Mouse (Mus musculus) erythroblast, adult 5-6 weeks (primary cell): Measurements from ENCODE around the gene Olfr846. TPM values are rescaled to one million over a fixed set of nuclear protein-coding genes. Genes with fewer than 3 reads are reported as not detected.

Source experiments
- ATAC-seq: replicated peaks from 2 replicates; pipeline ENCODE4 v1.8.0; 2016; ENCODE audit warnings: moderate number of reproducible peaks, mild to moderate bottlenecking, moderate TSS enrichment, inconsistent platforms; ENCODE audit not compliant: poor library complexity, low FRiP score, severe bottlenecking
- total RNA-seq, 2 experiments: library from RNA; stranded (forward) in 1 of 2; stranded (reverse) in 1 of 2; fragments of 150-400 nt in 1 of 2; fragments of 200-764, 138-1000 nt in 1 of 2; gene quantifications; 2 replicates each; pipeline versions ENCODE4 v1.2.3 to v1.2.4; 2015 to 2017; ENCODE audit warnings: low replicate concordance in 2 of 2

Olfr846 gene
- total RNA-seq (2015; ENCODE audit: low replicate concordance) (not detected in 2 replicates), total RNA-seq (2017; ENCODE audit: low replicate concordance) (0.84 TPM in 1 of 2 replicates, not detected in the other)

DNA sequence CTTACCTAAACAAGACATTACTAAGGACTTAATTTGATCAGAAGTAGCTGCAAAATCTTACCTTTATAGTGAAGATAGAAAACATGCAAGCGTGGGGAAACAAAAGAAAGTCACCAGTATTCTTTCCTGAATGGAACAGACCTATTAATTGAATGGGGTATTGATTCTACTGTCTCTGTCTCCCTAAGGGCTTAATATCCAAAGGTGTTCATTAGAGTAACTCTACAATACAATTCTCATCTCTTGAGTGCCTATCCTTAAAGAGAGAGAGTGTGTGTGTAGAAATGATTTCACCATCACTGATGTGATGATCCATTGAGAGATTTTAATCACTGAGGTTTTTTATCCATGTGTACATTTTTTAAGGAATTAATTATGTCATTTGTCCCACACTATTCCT is at the start of gene Olfr846:
Gene Olfr846, minus strand, starts transcription at position 101 of the 400 bp plus-strand sequence.
- ATAC-seq, result no peak

DNA sequence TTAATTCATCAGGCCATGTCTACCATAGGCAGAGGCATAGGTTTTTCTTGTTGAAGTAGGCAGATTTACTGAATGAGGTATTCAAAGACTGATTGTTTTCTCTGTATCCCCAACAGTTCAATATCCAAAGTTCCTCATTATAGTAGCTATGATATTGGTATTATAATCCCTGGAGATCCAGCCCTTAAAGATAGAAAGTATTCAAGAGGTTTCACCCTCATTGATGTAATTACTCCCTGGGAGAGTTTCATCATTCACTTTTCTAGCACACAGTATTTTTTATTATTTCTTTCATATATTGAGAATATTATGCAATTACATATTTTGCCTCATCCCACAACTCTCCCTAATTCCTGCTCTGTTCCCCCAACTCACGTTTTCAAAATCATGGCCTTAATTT is 14.8 kb upstream of the Olfr846 start, which contains the start of gene Olfr847:
Gene Olfr847, minus strand, starts transcription at position 101 of the 400 bp plus-strand sequence.
- ATAC-seq, result no peak

DNA sequence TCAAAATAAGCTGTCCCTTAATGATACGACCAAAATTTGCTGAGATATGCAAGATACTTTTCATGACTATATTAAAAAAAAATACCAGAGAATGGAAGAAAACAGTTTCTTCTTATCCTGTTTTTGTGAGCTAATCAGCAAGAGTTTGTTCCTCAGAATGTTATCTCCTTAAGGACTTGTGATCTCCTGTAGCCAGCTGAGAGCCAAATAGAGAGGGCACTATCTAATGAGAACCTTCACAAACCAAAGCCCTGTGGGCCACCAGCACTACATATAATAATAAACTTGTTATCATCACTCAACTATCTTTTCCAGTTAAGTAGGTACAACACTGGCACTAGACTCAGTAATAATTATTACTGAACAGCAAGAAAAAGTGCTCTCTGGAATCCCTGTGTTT is 27.6 kb downstream of the Olfr846 start, which contains the start of gene Olfr845:
Gene Olfr845, plus strand, starts transcription at position 301 of the 400 bp plus-strand sequence.
- no peak for ATAC-seq

DNA sequence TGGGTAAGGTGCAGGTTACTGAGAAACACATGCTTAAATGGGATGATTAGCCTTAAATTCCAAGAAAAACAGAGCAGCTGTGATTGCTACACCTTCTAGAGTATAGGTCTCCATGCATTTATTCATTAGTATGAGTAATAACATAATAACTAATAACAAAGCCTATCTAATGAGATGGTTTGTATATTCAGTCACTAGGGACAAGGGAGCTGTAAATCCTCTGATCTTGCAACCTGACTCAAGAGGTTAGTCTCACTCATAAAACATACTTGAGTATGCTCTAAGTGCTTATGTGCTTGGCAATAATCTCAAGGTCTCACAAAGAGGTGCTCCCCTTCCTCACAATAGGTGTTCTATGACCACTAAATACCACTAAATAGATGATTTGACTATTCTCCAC is 47.8 kb downstream of the Olfr846 start, which contains the start of gene Olfr844:
Gene Olfr844, plus strand, starts transcription at position 301 of the 400 bp plus-strand sequence.
- ATAC-seq, result no peak

Other genes with a start within 250 kb of the Olfr846 start
- gene Olfr836, start 243.6 kb downstream of the Olfr846 start, total RNA-seq (2015; ENCODE audit: low replicate concordance), result not detected in 2 replicates
- gene Olfr836, start 243.6 kb downstream of the Olfr846 start, total RNA-seq (2017; ENCODE audit: low replicate concordance), result not detected in 2 replicates
- not detected in 2 replicates for gene Olfr837, start 227.7 kb downstream of the Olfr846 start, total RNA-seq (2015; ENCODE audit: low replicate concordance)
- not detected in 2 replicates for gene Olfr837, start 227.7 kb downstream of the Olfr846 start, total RNA-seq (2017; ENCODE audit: low replicate concordance)
- 0.19 TPM in 1 of 2 replicates, not detected in the other for gene Olfr839-ps1, start 186.7 kb downstream of the Olfr846 start, total RNA-seq (2015; ENCODE audit: low replicate concordance)
- gene Olfr839-ps1, start 186.7 kb downstream of the Olfr846 start, total RNA-seq (2017; ENCODE audit: low replicate concordance), result not detected in 2 replicates
- not detected in 2 replicates for gene Olfr843, start 112.0 kb downstream of the Olfr846 start, total RNA-seq (2015; ENCODE audit: low replicate concordance)
- not detected in 2 replicates for gene Olfr843, start 112.0 kb downstream of the Olfr846 start, total RNA-seq (2017; ENCODE audit: low replicate concordance)
- gene Olfr844, start 47.7 kb downstream of the Olfr846 start, total RNA-seq (2015; ENCODE audit: low replicate concordance), result not detected in 2 replicates
- not detected in 2 replicates for gene Olfr844, start 47.7 kb downstream of the Olfr846 start, total RNA-seq (2017; ENCODE audit: low replicate concordance)
- gene Olfr845, start 27.5 kb downstream of the Olfr846 start, total RNA-seq (2015; ENCODE audit: low replicate concordance), result 0.21 TPM in 1 of 2 replicates, not detected in the other
- gene Olfr845, start 27.5 kb downstream of the Olfr846 start, total RNA-seq (2017; ENCODE audit: low replicate concordance), result not detected in 2 replicates
- not detected in 2 replicates for gene Olfr847, start 14.7 kb upstream of the Olfr846 start, total RNA-seq (2015; ENCODE audit: low replicate concordance)
- not detected in 2 replicates for gene Olfr847, start 14.7 kb upstream of the Olfr846 start, total RNA-seq (2017; ENCODE audit: low replicate concordance)
- gene Olfr849, start 76.3 kb upstream of the Olfr846 start, total RNA-seq (2015; ENCODE audit: low replicate concordance), result not detected in 2 replicates
- not detected in 2 replicates for gene Olfr849, start 76.3 kb upstream of the Olfr846 start, total RNA-seq (2017; ENCODE audit: low replicate concordance)
- not detected in 2 replicates for gene Olfr850, start 114.2 kb upstream of the Olfr846 start, total RNA-seq (2015; ENCODE audit: low replicate concordance)
- gene Olfr850, start 114.2 kb upstream of the Olfr846 start, total RNA-seq (2017; ENCODE audit: low replicate concordance), result not detected in 2 replicates
- not detected in 2 replicates for gene Olfr851, start 129.3 kb upstream of the Olfr846 start, total RNA-seq (2015; ENCODE audit: low replicate concordance)
- not detected in 2 replicates for gene Olfr851, start 129.3 kb upstream of the Olfr846 start, total RNA-seq (2017; ENCODE audit: low replicate concordance)
- gene Olfr853, start 177.1 kb upstream of the Olfr846 start, total RNA-seq (2015; ENCODE audit: low replicate concordance), result not detected in 2 replicates
- not detected in 2 replicates for gene Olfr853, start 177.1 kb upstream of the Olfr846 start, total RNA-seq (2017; ENCODE audit: low replicate concordance)
- gene Olfr854, start 203.4 kb upstream of the Olfr846 start, total RNA-seq (2015; ENCODE audit: low replicate concordance), result not detected in 2 replicates
- not detected in 2 replicates for gene Olfr854, start 203.4 kb upstream of the Olfr846 start, total RNA-seq (2017; ENCODE audit: low replicate concordance)
- not detected in 2 replicates for gene Olfr855, start 218.6 kb upstream of the Olfr846 start, total RNA-seq (2015; ENCODE audit: low replicate concordance)
- gene Olfr855, start 218.6 kb upstream of the Olfr846 start, total RNA-seq (2017; ENCODE audit: low replicate concordance), result not detected in 2 replicates